Mouse (Mus musculus) MEL (cell line): ENCODE data around the gene Daxx. TPM values are rescaled to one million over a fixed set of nuclear protein-coding genes. Genes with fewer than 3 reads are reported as not detected.

Source experiments
- DNase-seq: peaks from one replicate; pipeline ENCODE4 v3.0.0; 2011; ENCODE audit warnings: low read depth, low spot score
- H3K27ac ChIP-seq: 2 replicates; pipeline ENCODE4 v1.5.1; 2012; ENCODE audit warnings: low read depth, mild to moderate bottlenecking, control low read depth, low read length, moderate library complexity; ENCODE audit not compliant: control insufficient read depth
- H3K27me3 ChIP-seq, 2 experiments: fragments of 150-350 bp in 1 of 2; sonication (generic) in 1 of 2; 2 replicates each; pipeline ENCODE4 v1.6.1; 2012; ENCODE audit warnings: low read length in 2 of 2, mild to moderate bottlenecking in 2 of 2, improper control_type of control experiment in 1 of 2, moderate library complexity in 1 of 2; ENCODE audit not compliant: insufficient read depth in 2 of 2, control insufficient read depth in 1 of 2
- H3K36me3 ChIP-seq, 2 experiments: 2 replicates each; pipeline ENCODE4 v1.6.1; 2012 to 2014; ENCODE audit warnings: low read length in 2 of 2, improper control_type of control experiment in 1 of 2, inconsistent platforms in 1 of 2, mild to moderate bottlenecking in 1 of 2; ENCODE audit not compliant: insufficient read depth in 2 of 2, control insufficient read depth in 1 of 2
- H3K4me1 ChIP-seq, 2 experiments: fragments of 150-350 bp in 1 of 2; sonication (generic) in 1 of 2; 2 replicates each; pipeline ENCODE4 v1.6.1; 2012; ENCODE audit warnings: low read length in 2 of 2, improper control_type of control experiment in 1 of 2, mild to moderate bottlenecking in 1 of 2; ENCODE audit not compliant: insufficient read depth in 2 of 2, control insufficient read depth in 1 of 2
- H3K4me3 ChIP-seq, 2 experiments: fragments of 150-350 bp in 1 of 2; sonication (generic) in 1 of 2; 2 replicates each; pipeline ENCODE4 v1.5.1; 2012; ENCODE audit warnings: low read depth in 2 of 2, low read length in 2 of 2, mild to moderate bottlenecking in 2 of 2, moderate library complexity in 2 of 2, control low read depth in 1 of 2, improper control_type of control experiment in 1 of 2; ENCODE audit not compliant: control insufficient read depth in 1 of 2, insufficient read depth in 1 of 2
- H3K79me2 ChIP-seq: 2 replicates; pipeline ENCODE4 v1.6.1; 2012; ENCODE audit warnings: mild to moderate bottlenecking, low read length, moderate library complexity; ENCODE audit not compliant: control insufficient read depth, poor library complexity, insufficient read depth
- H3K9ac ChIP-seq: 2 replicates; pipeline ENCODE4 v1.6.1; 2012; ENCODE audit warnings: low read depth, mild to moderate bottlenecking, control low read depth, low read length, moderate library complexity; ENCODE audit not compliant: control insufficient read depth, poor library complexity, severe bottlenecking
- H3K9me3 ChIP-seq: fragments of 150-350 bp; sonication (generic); replicated peaks from 2 replicates; pipeline ENCODE4 v1.6.1; 2012; ENCODE audit warnings: mild to moderate bottlenecking, low read length, improper control_type of control experiment, moderate library complexity; ENCODE audit not compliant: insufficient read depth
- CTCF ChIP-seq, 3 experiments: IDR thresholded peaks in 2 of 3; conservative IDR thresholded peaks in 1 of 3; 2 replicates each; pipeline ENCODE4 v1.5.1; 2011 to 2012; ENCODE audit warnings: low read length in 3 of 3, low read depth in 2 of 3, mild to moderate bottlenecking in 2 of 3, improper control_type of control experiment in 1 of 3, inconsistent platforms in 1 of 3, mixed read lengths in 1 of 3, moderate library complexity in 1 of 3; ENCODE audit not compliant: control insufficient read depth in 1 of 3, insufficient read depth in 1 of 3, poor library complexity in 1 of 3, severe bottlenecking in 1 of 3
- EP300 ChIP-seq, 2 experiments: IDR thresholded peaks; 2 replicates each; pipeline ENCODE4 v1.6.1; 2011; ENCODE audit warnings: improper control_type of control experiment in 2 of 2, low read length in 2 of 2, low read depth in 1 of 2, mild to moderate bottlenecking in 1 of 2
- ETS1 ChIP-seq: IDR thresholded peaks from 2 replicates; pipeline ENCODE4 v1.6.1; 2012; ENCODE audit warnings: low read depth, mild to moderate bottlenecking, inconsistent platforms, low read length, improper control_type of control experiment, moderate library complexity
- GABPA ChIP-seq: IDR thresholded peaks from 2 replicates; pipeline ENCODE4 v1.6.1; 2012; ENCODE audit warnings: low read depth, mild to moderate bottlenecking, inconsistent platforms, low read length, improper control_type of control experiment, moderate library complexity
- GATA1 ChIP-seq: IDR thresholded peaks from 2 replicates; pipeline ENCODE4 v1.6.1; 2011; ENCODE audit warnings: low read depth, low read length, improper control_type of control experiment
- JUND ChIP-seq: IDR thresholded peaks from 2 replicates; pipeline ENCODE4 v1.6.1; 2011; ENCODE audit warnings: low read depth, mild to moderate bottlenecking, improper control_type of control experiment, low read length
- MAX ChIP-seq: IDR thresholded peaks from 2 replicates; pipeline ENCODE4 v1.6.1; 2011; ENCODE audit warnings: low read length, improper control_type of control experiment
- MXI1 ChIP-seq: IDR thresholded peaks from 2 replicates; pipeline ENCODE4 v1.6.1; 2011; ENCODE audit warnings: mild to moderate bottlenecking, low read depth, low read length, improper control_type of control experiment
- MYC ChIP-seq: IDR thresholded peaks from 2 replicates; pipeline ENCODE4 v1.6.1; 2011; ENCODE audit warnings: low read depth, mild to moderate bottlenecking, low read length, improper control_type of control experiment, moderate library complexity
- NRF1 ChIP-seq: IDR thresholded peaks from 2 replicates; pipeline ENCODE4 v1.6.1; 2014; ENCODE audit warnings: low read depth, mild to moderate bottlenecking, inconsistent platforms, low read length, improper control_type of control experiment, moderate library complexity; ENCODE audit not compliant: poor library complexity, insufficient read depth, severe bottlenecking
- POLR2AphosphoS5 ChIP-seq: IDR thresholded peaks from 2 replicates; pipeline ENCODE4 v1.6.1; 2012; ENCODE audit warnings: low read depth, borderline replicate concordance, mild to moderate bottlenecking, inconsistent platforms, low read length, moderate library complexity, mixed read lengths
- RAD21 ChIP-seq: IDR thresholded peaks from 2 replicates; pipeline ENCODE4 v1.6.1; 2011; ENCODE audit warnings: mild to moderate bottlenecking, low read depth, low read length, improper control_type of control experiment
- SIN3A ChIP-seq: IDR thresholded peaks from 2 replicates; pipeline ENCODE4 v1.6.1; 2012; ENCODE audit warnings: low read length, improper control_type of control experiment, inconsistent platforms
- SMC3 ChIP-seq: IDR thresholded peaks from 2 replicates; pipeline ENCODE4 v1.6.1; 2011; ENCODE audit warnings: low read depth, low read length, improper control_type of control experiment
- TAL1 ChIP-seq: IDR thresholded peaks from 2 replicates; pipeline ENCODE4 v1.6.1; 2012; ENCODE audit warnings: mild to moderate bottlenecking, inconsistent platforms, low read length, moderate library complexity, mixed read lengths
- TBP ChIP-seq: IDR thresholded peaks from 2 replicates; pipeline ENCODE4 v1.8.0; 2011; ENCODE audit warnings: low read depth, low read length, improper control_type of control experiment
- TCF12 ChIP-seq: IDR thresholded peaks from 2 replicates; pipeline ENCODE4 v1.6.1; 2014; ENCODE audit warnings: low read depth, mild to moderate bottlenecking, inconsistent platforms, low read length, improper control_type of control experiment, moderate library complexity
- USF1 ChIP-seq: IDR thresholded peaks from 2 replicates; pipeline ENCODE4 v1.6.1; 2014; ENCODE audit warnings: low read depth, mild to moderate bottlenecking, inconsistent platforms, low read length, improper control_type of control experiment, moderate library complexity
- ZC3H11A ChIP-seq: IDR thresholded peaks from 2 replicates; pipeline ENCODE4 v1.6.1; 2012; ENCODE audit warnings: low read depth, mild to moderate bottlenecking, inconsistent platforms, low read length, improper control_type of control experiment
- ZMIZ1 ChIP-seq: IDR thresholded peaks from 2 replicates; pipeline ENCODE4 v1.6.1; 2012; ENCODE audit warnings: low read depth, mild to moderate bottlenecking, inconsistent platforms, low read length, improper control_type of control experiment, moderate library complexity
- ZNF384 ChIP-seq: IDR thresholded peaks from 2 replicates; pipeline ENCODE4 v1.6.1; 2012; ENCODE audit warnings: low read depth, mild to moderate bottlenecking, inconsistent platforms, low read length, improper control_type of control experiment
- polyA plus RNA-seq, 2 experiments: library from polyadenylated mRNA; stranded (reverse) in 1 of 2; unstranded in 1 of 2; fragments of >175 nt in 1 of 2; fragments of >200 nt in 1 of 2; gene quantifications; 2 replicates each; pipeline versions ENCODE4 v1.2.1 to v1.2.4; 2012; ENCODE audit warnings: low replicate concordance in 2 of 2, low read depth in 1 of 2; ENCODE audit not compliant: insufficient read length in 2 of 2, insufficient read depth in 1 of 2, missing spikeins in 1 of 2
- total RNA-seq: library from RNA; depleted of rRNA; stranded (reverse); fragments of 300-350 nt; gene quantifications from 2 replicates; pipeline ENCODE4 v1.2.3, GENCODE M21; 2012

Daxx gene
- total and polyA plus RNA-seq, 3 experiments: 40.6 to 68.0 TPM; not detected in 1

- TF ChIP-seq ZC3H11A (peak; percentile 52; the same call in 1 of the 2 replicates), SMC3 (peak; percentile 68), GATA1 (peak; percentile 87), TAL1 (peak; percentile 46), POLR2AphosphoS5 (no peak), MXI1 (peak; percentile 44; the same call in 1 of the 2 replicates), ZMIZ1 (no peak), GABPA (no peak), NRF1 (no peak), TBP (0 out of 2 replicates have a peak, but pooled peaks have one; percentile 28), RAD21 (peak; percentile 64), MYC (peak; percentile 49; the same call in 1 of the 2 replicates), CTCF (IDR thresholded peaks at IDR 0.05 in 2 of 3, conservative IDR thresholded peaks at IDR 0.05 in 1 of 3; ENCODE audit: control insufficient read depth in 1 of 3, insufficient read depth in 1 of 3, low read depth in 2 of 3, low read length in 3 of 3, poor library complexity in 1 of 3, severe bottlenecking in 1 of 3) (peak; percentile 69 to 81 (median 76)), SIN3A (peak; percentile 71; the same call in 1 of the 2 replicates), ZNF384 (no peak), USF1 (0 out of 2 replicates have a peak, but pooled peaks have one; percentile 7), EP300 (IDR thresholded peaks at IDR 0.05; ENCODE audit: low read depth in 1 of 2, low read length in 2 of 2) (peak; percentile 77 to 80), TCF12 (peak; percentile 92), ETS1 (peak; percentile 81), JUND (peak; percentile 87; the same call in 1 of the 2 replicates), MAX (peak; percentile 45; the same call in 1 of the 2 replicates)
- H3K27ac ChIP-seq: peak overlapping the region; percentile 60
- no peak overlapping the region for H3K4me3 ChIP-seq
- no peaks in the 10 kb centered on the region for H3K27me3 ChIP-seq
- no peak overlapping the region for H3K9ac ChIP-seq
- no peaks in the 10 kb centered on the region for H3K9me3 ChIP-seq
- peaks cover 0 to 8% of the 10 kb centered on the region in 2 experiments; a peak in 2 of 4 replicates for H3K36me3 ChIP-seq
- DNase-seq: peak; percentile 88
- H3K79me2 ChIP-seq: peaks cover 16% of the 10 kb centered on the region
- H3K4me1 ChIP-seq: peaks cover 2 to 24% of the 10 kb centered on the region in 2 experiments
Observed at GRCm38 (mm10) chr17:33924577-33925283, 15.5 kb downstream of the Daxx start.
